Mouse (Mus musculus): Measurements from ENCODE around the gene Bnipl. TPM values are rescaled to one million over a fixed set of nuclear protein-coding genes. Genes with fewer than 3 reads are reported as not detected.

The Bnipl gene
- polyA plus RNA-seq, 1 experiment from 2014 or later = 0.38 TPM

DNA sequence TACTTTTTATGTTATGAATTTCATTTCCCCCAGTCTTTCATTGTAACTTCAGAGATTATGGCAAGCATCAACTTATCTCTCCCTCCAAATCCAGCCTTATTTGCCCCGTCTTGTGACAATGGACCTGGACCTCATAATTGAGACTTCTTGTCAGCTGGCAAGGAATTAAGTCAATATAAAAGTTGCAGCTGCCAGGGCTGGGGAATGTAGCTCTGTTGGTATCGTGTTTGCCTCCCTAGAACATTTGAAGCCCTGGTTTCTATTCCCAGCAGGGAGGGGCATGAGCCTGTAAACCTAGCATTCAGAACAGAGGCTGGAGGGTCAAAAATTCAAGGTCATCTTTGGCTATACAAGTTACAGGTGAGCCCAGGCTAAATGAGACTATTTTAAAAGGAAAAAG is 55.2 kb downstream of the Bnipl start:
- H3K9me3 ChIP-seq = no peaks in the 10 kb centered on the region
- H3K27ac ChIP-seq (replicated peaks) = no peak overlapping the region
- H3K36me3 ChIP-seq = peaks cover 75% of the 10 kb centered on the region
- no peak overlapping the region for H3K4me3 ChIP-seq
- WGBS = 88% methylated on average over 2 of the region's 2 CpGs
- H3K4me1 ChIP-seq = no peaks in the 10 kb centered on the region
- no peak for ATAC-seq (ENCODE audit: low FRiP score, low read depth)
- H3K9ac ChIP-seq (replicated peaks) = no peak overlapping the region
- no peak overlapping the region for H3K4me2 ChIP-seq (replicated peaks)
- H3K27me3 ChIP-seq = no peaks in the 10 kb centered on the region

DNA sequence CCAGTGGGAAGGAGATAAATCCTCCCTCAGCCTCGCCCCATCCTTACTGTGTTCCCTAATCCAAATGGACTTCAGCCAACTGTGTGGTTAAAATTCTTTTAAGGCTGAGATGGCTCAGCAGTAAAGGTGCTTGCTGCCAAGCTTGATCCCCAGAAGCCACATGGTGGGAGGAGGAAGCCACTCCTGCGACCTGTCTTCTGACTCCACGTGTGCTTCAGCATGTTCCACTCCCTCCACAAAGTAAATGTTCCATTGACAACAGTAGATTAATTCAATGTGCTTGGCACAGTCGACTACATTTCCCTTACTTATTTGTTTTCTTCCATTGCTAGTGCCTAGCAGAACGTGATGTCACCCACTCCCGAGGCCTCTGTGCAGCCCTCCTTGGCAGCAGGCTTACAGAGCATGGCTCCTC is 56.3 kb downstream of the Bnipl start:
- Histone ChIP-seq H3K4me2 (replicated peaks) (no peak overlapping the region), H3K9ac (replicated peaks) (no peak overlapping the region), H3K36me3 (peaks cover 74% of the 10 kb centered on the region), H3K27me3 (no peaks in the 10 kb centered on the region), H3K27ac (replicated peaks) (no peak overlapping the region), H3K4me3 (no peak overlapping the region), H3K9me3 (no peaks in the 10 kb centered on the region), H3K4me1 (no peaks in the 10 kb centered on the region)
- no peak for ATAC-seq (ENCODE audit: low FRiP score, low read depth)
- 89% methylated on average over 6 of the region's 6 CpGs for WGBS

Other genes with a start within 250 kb of the Bnipl start
- gene Zfp687, start 235.7 kb downstream of the Bnipl start, polyA plus RNA-seq (2016; fragmentation: Nextera tagmentation; extraction: Ambion mirVana) = 40.2 and 41.3 TPM in 2 replicates
- gene Psmd4, start 208.6 kb downstream of the Bnipl start, polyA plus RNA-seq (2016; fragmentation: Nextera tagmentation; extraction: Ambion mirVana) = 277 and 293 TPM in 2 replicates
- 18.3 and 20.5 TPM in 2 replicates for gene Pip5k1a, start 144.3 kb downstream of the Bnipl start, polyA plus RNA-seq (2016; fragmentation: Nextera tagmentation; extraction: Ambion mirVana)
- gene Vps72, start 140.2 kb downstream of the Bnipl start, polyA plus RNA-seq (2016; fragmentation: Nextera tagmentation; extraction: Ambion mirVana) = 250 and 251 TPM in 2 replicates
- gene Tmod4, start 126.7 kb downstream of the Bnipl start, polyA plus RNA-seq (2016; fragmentation: Nextera tagmentation; extraction: Ambion mirVana) = 0.84 and 0.89 TPM in 2 replicates
- gene Scnm1, start 117.2 kb downstream of the Bnipl start, polyA plus RNA-seq (2016; fragmentation: Nextera tagmentation; extraction: Ambion mirVana) = 86.7 and 94.8 TPM in 2 replicates
- 22.5 and 24.4 TPM in 2 replicates for gene Lysmd1, start 117.1 kb downstream of the Bnipl start, polyA plus RNA-seq (2016; fragmentation: Nextera tagmentation; extraction: Ambion mirVana)
- 2.5 and 3.3 TPM in 2 replicates for gene Tnfaip8l2, start 108.8 kb downstream of the Bnipl start, polyA plus RNA-seq (2016; fragmentation: Nextera tagmentation; extraction: Ambion mirVana)
- 45.1 and 56.8 TPM in 2 replicates for gene Sema6c, start 90.7 kb downstream of the Bnipl start, polyA plus RNA-seq (2016; fragmentation: Nextera tagmentation; extraction: Ambion mirVana)
- 11.0 and 11.6 TPM in 2 replicates for gene Gabpb2, start 33.3 kb downstream of the Bnipl start, polyA plus RNA-seq (2016; fragmentation: Nextera tagmentation; extraction: Ambion mirVana)
- 91.0 and 93.9 TPM in 2 replicates for gene Cdc42se1, start 22.5 kb downstream of the Bnipl start, polyA plus RNA-seq (2016; fragmentation: Nextera tagmentation; extraction: Ambion mirVana)
- 101 and 106 TPM in 2 replicates for gene Mllt11, start 19.0 kb downstream of the Bnipl start, polyA plus RNA-seq (2016; fragmentation: Nextera tagmentation; extraction: Ambion mirVana)
- gene Gm128, start 9.6 kb downstream of the Bnipl start, polyA plus RNA-seq (2016; fragmentation: Nextera tagmentation; extraction: Ambion mirVana) = 0.26 TPM in 1 of 2 replicates, not detected in the other
- gene Mindy1, start 30.2 kb upstream of the Bnipl start, polyA plus RNA-seq (2016; fragmentation: Nextera tagmentation; extraction: Ambion mirVana) = 46.6 and 47.6 TPM in 2 replicates
- gene Prune1, start 30.9 kb upstream of the Bnipl start, polyA plus RNA-seq (2016; fragmentation: Nextera tagmentation; extraction: Ambion mirVana) = 33.1 and 35.7 TPM in 2 replicates
- 1.0 and 1.1 TPM in 2 replicates for gene Anxa9, start 56.0 kb upstream of the Bnipl start, polyA plus RNA-seq (2016; fragmentation: Nextera tagmentation; extraction: Ambion mirVana)
- gene Cers2, start 63.6 kb upstream of the Bnipl start, polyA plus RNA-seq (2016; fragmentation: Nextera tagmentation; extraction: Ambion mirVana) = 101 and 109 TPM in 2 replicates
- 60.2 and 62.3 TPM in 2 replicates for gene Setdb1, start 106.0 kb upstream of the Bnipl start, polyA plus RNA-seq (2016; fragmentation: Nextera tagmentation; extraction: Ambion mirVana)
- not detected in 2 replicates for gene 4930558C23Rik, start 151.6 kb upstream of the Bnipl start, polyA plus RNA-seq (2016; fragmentation: Nextera tagmentation; extraction: Ambion mirVana)
- gene Arnt, start 183.2 kb upstream of the Bnipl start, polyA plus RNA-seq (2016; fragmentation: Nextera tagmentation; extraction: Ambion mirVana) = 32.9 and 33.2 TPM in 2 replicates
- gene Ctsk, start 248.1 kb upstream of the Bnipl start, polyA plus RNA-seq (2016; fragmentation: Nextera tagmentation; extraction: Ambion mirVana) = 8.7 and 13.7 TPM in 2 replicates

All from midbrain, embryonic 12.5 days (tissue).